Mouse (Mus musculus) bone marrow macrophage, adult 2 months (primary cell): Measurements from ENCODE around the gene Gm20388.

Experiments used
- CTCF ChIP-seq: IDR thresholded peaks from 2 replicates; pipeline ENCODE4 v1.5.1; 2012; ENCODE audit warnings: low read depth, mild to moderate bottlenecking, low read length, moderate library complexity
- POLR2A ChIP-seq: IDR thresholded peaks from 2 replicates; pipeline ENCODE4 v1.6.1; 2012; ENCODE audit warnings: mild to moderate bottlenecking, low read depth, low read length, borderline replicate concordance

- TF ChIP-seq POLR2A (no peak), CTCF (no peak)
Measured at GRCm38 (mm10) chr8:123131041-123131440, 3220.4 kb downstream of the Gm20388 start.
